Mouse (Mus musculus) kidney, embryonic 15.5 days (tissue): ENCODE results near the gene Sars2. TPM values are rescaled to one million over a fixed set of nuclear protein-coding genes. Genes with fewer than 3 reads are reported as not detected.
"Not testable (repeated sequence)": the region's sequence is repeated elsewhere in the genome, so short reads cannot be mapped to it uniquely, and the experiment has no call there.

Experiments used
- ATAC-seq: fragments of 200-750 bp; cut with Nextera tagmentation; replicated peaks from 2 replicates; pipeline ENCODE4 v1.8.0; 2017; ENCODE audit warnings: moderate TSS enrichment; ENCODE audit not compliant: low FRiP score
- H3K27ac ChIP-seq: fragments of 300-500 bp; sonication (generic); 2 replicates; pipeline ENCODE4 v1.5.1; 2015; ENCODE audit warnings: mild to moderate bottlenecking, inconsistent platforms
- H3K27me3 ChIP-seq: fragments of 300-500 bp; sonication (generic); 2 replicates; pipeline ENCODE4 v1.6.1; 2015; ENCODE audit warnings: inconsistent platforms
- H3K36me3 ChIP-seq: fragments of 300-500 bp; sonication (generic); 2 replicates; pipeline ENCODE4 v1.6.1; 2015; ENCODE audit warnings: inconsistent platforms
- H3K4me1 ChIP-seq: fragments of 300-500 bp; sonication (generic); 2 replicates; pipeline ENCODE4 v1.6.1; 2015; ENCODE audit warnings: inconsistent platforms
- H3K4me2 ChIP-seq: fragments of 300-500 bp; sonication (generic); 2 replicates; pipeline ENCODE4 v1.6.1; 2015; ENCODE audit warnings: moderate library complexity, mild to moderate bottlenecking, inconsistent platforms
- H3K4me3 ChIP-seq: fragments of 300-500 bp; sonication (generic); replicated peaks from 2 replicates; pipeline ENCODE4 v1.5.1; 2015; ENCODE audit warnings: mild to moderate bottlenecking, inconsistent platforms
- H3K9ac ChIP-seq: fragments of 300-500 bp; sonication (generic); 2 replicates; pipeline ENCODE4 v1.6.1; 2015; ENCODE audit warnings: mild to moderate bottlenecking, inconsistent platforms
- H3K9me3 ChIP-seq: fragments of 300-500 bp; sonication (generic); replicated peaks from 2 replicates; pipeline ENCODE4 v1.6.1; 2016; ENCODE audit warnings: inconsistent platforms
- WGBS: fragments of 180-500 bp; shearing (Covaris S2); methylation state at CpG from one replicate; pipeline ENCODE4 v1.1.7; 2015; ENCODE audit warnings: mixed read lengths; 5-methylcytosine and 5-hydroxymethylcytosine counted together
- polyA plus RNA-seq: library from polyadenylated mRNA; unstranded; fragments of >200 nt; fragmentation: Nextera tagmentation; extraction: Ambion mirVana; gene quantifications from 2 replicates; pipeline ENCODE4 v1.2.1, GENCODE M21; 2015

The Sars2 gene
- 30.0 and 30.8 TPM in 2 replicates for polyA plus RNA-seq

GRCm38 (mm10) chr7:28741709-28742438 lies at the start of gene Sars2, which contains the start of gene Mrps12:
Gene Sars2 (plus strand): TSS chr7:28741992.
Gene Mrps12 (minus strand): TSS chr7:28741820.
- ATAC-seq = peak; percentile 99
- Histone ChIP-seq H3K27ac (peak within 1 kb of the TSS; percentile 95), H3K27me3 (no peaks in the 10 kb centered on the region), H3K4me2 (peak within 1 kb of the TSS; percentile 85), H3K9ac (peak within 1 kb of the TSS; percentile 88), H3K36me3 (peaks cover 60% of the 10 kb centered on the region), H3K4me3 (peak within 1 kb of the TSS; percentile 88), H3K4me1 (peaks cover 14% of the 10 kb centered on the region), H3K9me3 (no peaks in the 10 kb centered on the region)
- WGBS = under 1% methylated on average over 39 of the region's 39 CpGs

DNA sequence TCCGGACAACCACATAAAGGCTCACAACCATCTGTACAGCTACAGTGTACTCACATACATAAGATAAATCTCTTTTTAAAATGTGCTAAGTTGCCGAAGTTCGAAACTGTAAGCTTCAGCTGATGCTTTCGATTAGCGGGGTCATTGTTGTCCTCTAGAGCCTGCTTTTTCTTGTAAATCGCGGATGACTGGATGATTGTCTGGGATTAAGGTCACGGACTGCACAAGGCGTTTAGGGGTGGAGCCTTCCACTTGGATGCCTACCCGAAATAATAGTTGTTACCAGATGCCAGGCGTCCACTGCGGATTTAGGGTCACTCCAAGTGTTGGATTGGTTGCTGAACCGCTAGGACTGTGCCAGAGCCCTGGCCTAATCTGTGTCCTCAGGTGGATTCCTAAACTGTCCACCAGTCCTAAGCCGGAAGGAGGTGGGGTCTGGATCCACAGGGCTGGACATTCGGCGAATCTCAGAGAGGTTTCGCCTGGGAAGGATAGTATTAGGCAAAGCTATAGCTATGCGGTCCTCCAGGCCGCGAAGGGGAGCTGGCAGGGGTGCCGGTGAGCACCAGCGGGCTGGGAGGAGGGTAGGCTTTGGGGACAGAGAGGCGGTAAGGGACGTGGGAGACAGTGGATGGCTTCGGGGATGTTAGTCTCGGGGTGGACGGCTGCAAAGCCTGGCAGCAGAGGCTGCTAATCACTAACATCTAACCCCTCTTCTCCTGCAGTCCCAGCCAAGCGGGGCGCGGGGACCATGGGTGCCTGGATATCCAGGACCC lies 49.1 kb upstream of the Sars2 start, which contains the start of gene Fbxo27:
TSS of gene Fbxo27 (plus strand) at position 305 of the 776 bp plus-strand sequence.
- Histone ChIP-seq H3K9me3 (no peaks in the 10 kb centered on the region), H3K4me1 (peaks cover 20% of the 10 kb centered on the region), H3K4me3 (peak within 1 kb of the TSS; percentile 53), H3K9ac (peak within 1 kb of the TSS; percentile 39), H3K27ac (no peak within 1 kb of the TSS), H3K27me3 (no peaks in the 10 kb centered on the region), H3K36me3 (no peaks in the 10 kb centered on the region), H3K4me2 (peak within 1 kb of the TSS; percentile 91)
- ATAC-seq = peak; percentile 47
- 37% methylated on average over 30 of the region's 30 CpGs for WGBS

- Histone ChIP-seq H3K36me3 (no peaks in the 10 kb centered on the region), H3K9ac (peak overlapping the region; percentile 39), H3K4me1 (peaks cover 20% of the 10 kb centered on the region), H3K4me2 (peak overlapping the region; percentile 91), H3K27ac (no peak overlapping the region), H3K9me3 (no peaks in the 10 kb centered on the region), H3K27me3 (no peaks in the 10 kb centered on the region), H3K4me3 (peak overlapping the region; percentile 53)
- ATAC-seq = peak; percentile 87
- WGBS = under 1% methylated on average over 38 of the region's 38 CpGs
Measured at GRCm38 (mm10) chr7:28693321-28693966, 48.3 kb upstream of the Sars2 start.

- no peak for ATAC-seq
- Histone ChIP-seq H3K4me3 (peak overlapping the region; percentile 53; the same call in 1 of the 2 replicates), H3K36me3 (no peaks in the 10 kb centered on the region), H3K9ac (no peak overlapping the region), H3K27me3 (no peaks in the 10 kb centered on the region), H3K9me3 (no peaks in the 10 kb centered on the region), H3K4me1 (peaks cover 20% of the 10 kb centered on the region), H3K27ac (no peak overlapping the region), H3K4me2 (peak overlapping the region; percentile 91)
- WGBS = 6% methylated on average over 14 of the region's 14 CpGs
Measured at GRCm38 (mm10) chr7:28694423-28694822, 47.4 kb upstream of the Sars2 start.

DNA sequence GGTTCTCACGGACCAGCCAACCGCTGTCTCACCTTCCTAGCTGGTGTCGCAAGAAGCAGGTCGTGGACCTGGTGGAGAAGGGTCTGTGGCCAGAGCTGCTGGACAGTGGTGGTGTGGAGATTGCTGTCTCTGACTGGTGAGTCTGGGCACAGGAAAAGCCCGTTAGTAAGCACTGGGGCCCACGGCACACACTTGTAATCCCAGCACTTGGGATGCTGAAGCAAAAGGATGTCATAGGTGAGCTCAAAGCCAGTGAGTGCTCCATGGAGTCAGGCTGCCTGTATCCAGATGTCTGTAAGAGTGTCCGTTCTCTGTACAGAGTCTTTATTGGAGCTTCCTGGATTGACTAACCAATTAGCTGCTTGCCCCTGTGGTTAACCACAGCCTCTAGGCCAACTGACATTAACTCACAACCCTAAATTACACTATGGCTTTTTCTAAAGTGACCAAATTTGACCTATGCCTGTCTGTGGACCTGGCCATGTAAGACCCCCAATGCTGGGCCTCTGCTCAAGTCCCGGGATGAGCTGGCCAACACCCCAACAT lies 46.8 kb upstream of the Sars2 start:
- Histone ChIP-seq H3K4me3 (no peak overlapping the region), H3K36me3 (no peaks in the 10 kb centered on the region), H3K4me2 (peak overlapping the region; percentile 91), H3K27ac (no peak overlapping the region), H3K4me1 (peaks cover 20% of the 10 kb centered on the region), H3K9me3 (no peaks in the 10 kb centered on the region), H3K27me3 (no peaks in the 10 kb centered on the region), H3K9ac (no peak overlapping the region)
- no peak for ATAC-seq
- 55% methylated on average over 8 of the region's 8 CpGs for WGBS

DNA sequence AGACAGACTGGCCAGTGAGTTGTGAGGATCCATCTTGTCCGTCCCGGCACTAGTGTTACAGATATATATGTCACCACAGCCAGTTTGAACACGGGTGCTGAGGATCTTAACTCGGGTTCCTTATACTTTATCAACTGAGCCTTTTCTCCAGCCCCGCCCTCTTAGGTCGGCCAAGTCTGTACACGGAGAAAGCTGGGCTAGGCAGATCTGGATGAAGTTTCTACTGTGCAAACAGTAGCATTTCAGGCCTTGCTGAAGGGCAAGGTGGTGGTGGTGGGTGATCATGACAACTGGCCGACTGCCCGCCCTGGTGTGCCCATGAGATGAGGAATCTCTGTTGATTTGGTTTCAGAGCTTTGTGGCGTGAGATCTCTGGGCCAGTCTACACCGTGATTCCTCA lies 44.5 kb upstream of the Sars2 start:
- Histone ChIP-seq H3K9ac (no peak overlapping the region), H3K36me3 (no peaks in the 10 kb centered on the region), H3K27ac (no peak overlapping the region), H3K9me3 (no peaks in the 10 kb centered on the region), H3K4me2 (no peak overlapping the region), H3K4me3 (no peak overlapping the region), H3K27me3 (no peaks in the 10 kb centered on the region), H3K4me1 (peaks cover 20% of the 10 kb centered on the region)
- ATAC-seq = no peak
- 92% methylated on average over 11 of the region's 11 CpGs for WGBS

GRCm38 (mm10) chr7:28700269-28700668 lies 41.5 kb upstream of the Sars2 start:
- Histone ChIP-seq H3K27ac (no peak overlapping the region), H3K27me3 (no peaks in the 10 kb centered on the region), H3K4me3 (no peak overlapping the region), H3K9me3 (no peaks in the 10 kb centered on the region), H3K4me1 (no peaks in the 10 kb centered on the region), H3K4me2 (no peak overlapping the region), H3K9ac (no peak overlapping the region), H3K36me3 (no peaks in the 10 kb centered on the region)
- WGBS = 97% methylated on average over 4 of the region's 4 CpGs
- ATAC-seq = no peak

DNA sequence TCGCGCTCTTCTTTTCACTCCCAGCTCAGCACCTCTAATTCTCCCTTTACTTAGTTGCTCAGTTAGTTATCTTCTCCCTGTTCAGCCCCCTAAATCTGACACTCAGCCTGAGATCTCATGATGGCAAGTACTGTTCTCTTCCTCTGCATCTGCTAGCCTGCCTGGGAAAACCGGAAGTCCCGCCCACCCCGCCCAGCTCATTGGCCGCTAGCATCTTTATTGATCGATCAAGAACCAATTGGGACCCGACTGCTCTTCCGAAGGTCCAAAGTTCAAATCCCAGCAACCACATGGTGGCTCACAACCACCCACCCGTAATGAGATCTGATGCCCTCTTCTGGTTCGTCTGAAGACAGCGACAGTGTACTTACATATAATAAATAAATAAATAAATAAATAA lies 40.5 kb upstream of the Sars2 start:
- not testable (repeated sequence) for H3K4me3 ChIP-seq, H3K9me3 ChIP-seq, H3K4me1 ChIP-seq, H3K36me3 ChIP-seq, H3K4me2 ChIP-seq, H3K27ac ChIP-seq, ATAC-seq, H3K27me3 ChIP-seq, H3K9ac ChIP-seq
- 93% methylated on average over 12 of the region's 12 CpGs for WGBS

DNA sequence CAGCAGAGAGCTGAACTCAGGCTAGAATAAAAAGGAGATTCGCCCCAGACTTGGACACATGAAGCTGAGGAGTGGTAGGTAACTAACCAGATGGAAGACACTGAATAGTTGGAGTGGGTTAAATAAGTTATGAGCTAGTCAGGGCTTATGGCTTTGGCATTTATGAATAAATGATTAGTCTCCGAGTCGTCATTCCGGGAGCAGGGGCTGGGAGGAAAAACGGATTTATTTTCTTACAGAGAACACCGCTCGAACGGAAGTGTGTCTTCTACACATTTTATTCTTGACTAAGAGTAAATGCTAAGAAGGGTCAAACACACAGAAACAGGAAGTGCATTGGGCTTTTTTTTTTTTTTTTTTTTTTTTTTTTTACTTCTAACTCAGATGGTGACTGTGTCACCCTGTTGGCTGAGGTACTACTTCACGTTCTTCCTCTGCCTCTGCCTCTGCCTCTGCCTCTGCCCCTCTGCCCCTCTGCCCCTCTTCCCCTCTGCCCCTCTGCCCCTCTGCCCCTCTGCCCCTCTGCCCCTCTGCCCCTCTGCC lies 39.1 kb upstream of the Sars2 start:
- H3K4me1 ChIP-seq = no peaks in the 10 kb centered on the region
- H3K4me2 ChIP-seq = no peak overlapping the region
- H3K9ac ChIP-seq = no peak overlapping the region
- H3K27me3 ChIP-seq = no peaks in the 10 kb centered on the region
- no peak overlapping the region for H3K4me3 ChIP-seq
- H3K9me3 ChIP-seq = no peaks in the 10 kb centered on the region
- no peak for ATAC-seq
- H3K36me3 ChIP-seq = no peaks in the 10 kb centered on the region
- 0 out of 2 replicates have a peak overlapping the region, but pooled peaks have one; percentile 22 for H3K27ac ChIP-seq
- 56% methylated on average over 9 of the region's 9 CpGs for WGBS

DNA sequence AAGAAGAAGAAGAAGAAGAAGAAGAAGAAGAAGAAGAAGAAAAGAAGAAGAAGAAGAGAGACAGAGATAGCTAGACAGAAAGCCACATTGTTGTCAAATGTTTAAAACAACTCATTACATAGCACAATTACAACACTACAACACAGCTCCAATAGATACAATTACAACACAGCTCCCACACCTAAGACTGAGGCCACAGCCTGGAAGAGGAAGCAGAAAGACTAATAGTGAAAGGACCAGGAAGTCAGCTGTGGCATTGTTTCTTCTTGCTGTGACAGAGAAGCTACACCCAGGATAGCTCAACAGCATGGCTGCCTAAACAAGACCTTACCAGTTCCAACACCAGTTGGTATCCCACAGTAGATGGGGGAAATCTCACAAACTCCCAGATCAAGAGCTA lies 32.3 kb upstream of the Sars2 start:
- H3K9me3 ChIP-seq = no peaks in the 10 kb centered on the region
- no peak overlapping the region for H3K9ac ChIP-seq
- no peak for ATAC-seq
- H3K27ac ChIP-seq = no peak overlapping the region
- H3K4me1 ChIP-seq = peaks cover 8% of the 10 kb centered on the region; the same call in 1 of the 2 replicates
- no peak overlapping the region for H3K4me2 ChIP-seq
- H3K27me3 ChIP-seq = no peaks in the 10 kb centered on the region
- no peak overlapping the region for H3K4me3 ChIP-seq
- no peaks in the 10 kb centered on the region for H3K36me3 ChIP-seq

- 72% methylated on average over 3 of the region's 3 CpGs for WGBS
- no peaks in the 10 kb centered on the region for H3K36me3 ChIP-seq
- peaks cover 8% of the 10 kb centered on the region; the same call in 1 of the 2 replicates for H3K4me1 ChIP-seq
- no peak overlapping the region for H3K4me3 ChIP-seq
- ATAC-seq = no peak
- H3K9ac ChIP-seq = no peak overlapping the region
- H3K27me3 ChIP-seq = no peaks in the 10 kb centered on the region
- no peaks in the 10 kb centered on the region for H3K9me3 ChIP-seq
- no peak overlapping the region for H3K4me2 ChIP-seq
- no peak overlapping the region for H3K27ac ChIP-seq
Measured at GRCm38 (mm10) chr7:28710962-28711361, 30.8 kb upstream of the Sars2 start.
